Mouse (Mus musculus) bone marrow macrophage, adult 2 months (primary cell): Measurements from ENCODE around the gene Vrk1.

Source experiments
- CTCF ChIP-seq: IDR thresholded peaks from 2 replicates; pipeline ENCODE4 v1.5.1; 2012; ENCODE audit warnings: low read depth, mild to moderate bottlenecking, low read length, moderate library complexity
- POLR2A ChIP-seq: IDR thresholded peaks from 2 replicates; pipeline ENCODE4 v1.6.1; 2012; ENCODE audit warnings: mild to moderate bottlenecking, low read depth, low read length, borderline replicate concordance

- TF ChIP-seq CTCF: no peak
- TF ChIP-seq POLR2A: no peak
These were observed 61.6 kb downstream of the Vrk1 start for GRCm38 (mm10) chr12:106071575-106072166.
